Mouse (Mus musculus): ENCODE results near the gene Tnfaip6. TPM values are rescaled to one million over a fixed set of nuclear protein-coding genes. Genes with fewer than 3 reads are reported as not detected.

Tnfaip6 gene
- total RNA-seq, 2 experiments from 2014 or later: 0.55 to 0.76 TPM

- DNase-seq (ENCODE audit: low spot score in 2 of 2): no peak
These were observed 13.0 kb downstream of the Tnfaip6 start for GRCm38 (mm10) chr2:52050823-52051222.

GRCm38 (mm10) chr2:52052335-52052734 lies 14.5 kb downstream of the Tnfaip6 start:
- no peak for DNase-seq (ENCODE audit: low spot score in 2 of 2)

GRCm38 (mm10) chr2:52053502-52053901 lies 15.7 kb downstream of the Tnfaip6 start:
- DNase-seq (ENCODE audit: low spot score in 2 of 2): no peak

- no peak for DNase-seq (ENCODE audit: low spot score in 2 of 2)
These were observed 17.8 kb downstream of the Tnfaip6 start for GRCm38 (mm10) chr2:52055616-52056015.

- DNase-seq (ENCODE audit: low spot score in 2 of 2): no peak
These were observed 19.3 kb downstream of the Tnfaip6 start for GRCm38 (mm10) chr2:52057099-52057498.

DNA sequence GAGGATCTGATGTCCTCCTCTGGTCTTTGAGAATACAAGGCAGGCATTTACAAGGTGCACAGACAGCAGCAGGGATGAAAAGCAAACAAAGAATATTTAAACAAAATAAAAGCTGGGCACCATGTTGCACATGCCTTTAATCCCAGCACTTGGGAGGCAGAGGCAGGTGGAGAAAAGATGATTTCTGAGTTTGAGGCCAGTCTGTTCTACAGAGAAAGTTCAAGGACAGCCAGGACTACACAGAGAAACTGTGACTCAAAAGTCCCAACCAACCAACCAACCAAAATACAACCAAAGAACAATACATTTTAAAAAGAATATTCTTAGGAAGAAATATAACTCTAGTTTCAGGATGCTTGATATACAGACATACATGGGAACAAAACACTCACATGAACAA lies 19.9 kb downstream of the Tnfaip6 start:
- no peak for DNase-seq (ENCODE audit: low spot score in 2 of 2)

GRCm38 (mm10) chr2:52068641-52069040 lies 30.8 kb downstream of the Tnfaip6 start:
- no peak for DNase-seq (ENCODE audit: low spot score in 2 of 2)

- DNase-seq (ENCODE audit: low spot score in 2 of 2): no peak
These were observed 33.0 kb downstream of the Tnfaip6 start for GRCm38 (mm10) chr2:52070816-52071215.

DNA sequence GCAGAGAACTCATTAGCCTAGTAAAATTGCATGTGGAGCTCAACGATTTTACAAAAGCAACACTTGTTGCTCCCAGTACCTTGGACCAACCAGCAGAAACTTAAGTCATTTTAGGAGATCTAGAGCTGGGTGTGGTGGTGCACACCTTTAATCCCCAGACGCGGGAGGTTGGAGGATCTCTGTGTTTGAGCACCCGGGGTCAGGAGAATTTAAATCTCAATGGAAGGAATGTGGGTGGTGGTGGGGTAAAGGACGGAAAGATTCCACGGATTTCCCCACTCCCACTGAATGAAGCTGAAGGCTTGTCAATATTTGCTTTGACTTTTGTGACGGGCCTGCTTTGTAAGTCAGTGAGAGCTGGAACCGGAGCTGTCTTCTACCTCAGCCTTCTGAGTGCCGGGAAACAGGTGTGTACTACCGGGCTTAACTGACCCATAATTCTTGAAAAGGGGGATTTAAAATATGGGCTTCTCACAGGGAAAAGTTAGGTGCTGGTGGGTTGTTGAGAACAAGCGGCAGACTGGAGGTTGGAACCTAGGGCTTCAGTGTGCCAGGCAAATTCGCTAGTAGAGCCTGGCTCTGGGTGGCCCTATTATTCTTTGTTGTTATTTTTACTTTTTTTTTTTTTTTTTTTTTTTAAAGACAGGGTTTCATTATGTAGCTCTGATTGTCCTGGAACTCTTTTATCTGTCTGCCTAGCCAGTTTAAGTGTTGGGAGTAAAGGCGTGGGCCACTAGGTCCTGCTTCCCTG lies 33.6 kb downstream of the Tnfaip6 start:
- DNase-seq (ENCODE audit: low spot score in 2 of 2): no peak

DNA sequence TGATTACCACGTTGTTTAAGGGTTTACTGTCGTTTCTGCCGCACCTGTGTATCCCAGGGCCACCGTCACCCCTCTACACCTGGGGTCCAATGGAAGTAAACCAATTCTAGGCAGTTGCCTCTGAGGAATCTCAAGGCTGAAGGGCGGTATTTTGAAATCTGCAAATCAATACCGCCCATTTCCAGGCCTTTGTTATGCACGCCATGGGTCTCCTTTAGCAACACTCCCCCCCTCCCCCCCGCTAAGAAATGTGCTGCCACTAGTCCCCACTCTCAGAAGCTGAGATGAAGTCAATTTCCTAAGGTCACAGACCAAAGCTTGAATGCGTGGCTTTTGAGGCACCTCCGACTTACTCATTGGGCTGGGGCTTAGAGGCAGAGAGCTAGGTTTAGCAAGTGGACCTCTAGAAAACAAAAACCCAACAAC lies 34.3 kb downstream of the Tnfaip6 start:
- no peak for DNase-seq (ENCODE audit: low spot score in 2 of 2)

DNA sequence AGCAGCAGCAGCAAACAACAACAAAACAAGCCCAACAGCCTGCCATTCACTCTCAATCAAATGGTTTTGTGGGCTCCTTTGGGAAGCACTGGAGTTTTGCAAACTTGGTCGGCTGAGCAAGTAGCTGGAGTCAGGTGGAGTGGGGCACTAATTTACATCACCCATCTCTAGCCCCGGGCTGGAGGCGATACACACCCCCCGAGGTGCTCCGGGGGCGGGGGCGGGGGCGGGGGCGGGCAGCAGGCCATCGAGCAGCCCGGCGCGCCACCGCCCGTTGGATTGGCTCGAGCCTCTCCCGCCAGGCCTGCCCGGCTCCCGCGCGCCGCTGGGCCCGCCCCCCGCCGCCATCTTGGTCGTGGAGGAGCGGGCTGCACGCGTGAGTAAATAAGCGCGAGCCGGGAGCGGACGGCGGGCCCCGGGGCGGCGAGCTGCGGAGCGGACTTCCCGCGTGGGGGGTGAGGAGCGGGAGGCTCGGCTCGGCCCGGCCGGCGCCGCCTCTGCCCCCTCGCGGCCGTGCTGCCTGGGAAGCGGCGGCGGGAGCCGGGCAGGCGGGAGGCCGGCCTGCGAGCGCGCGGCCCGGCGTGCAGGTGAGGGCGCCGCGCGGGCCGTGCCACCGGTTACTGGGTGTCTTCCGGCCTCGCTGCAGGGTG lies 34.8 kb downstream of the Tnfaip6 start, which contains the start of gene Rif1:
Gene Rif1, plus strand, starts transcription at position 342 of the 650 bp plus-strand sequence.
- DNase-seq (ENCODE audit: low spot score in 2 of 2): peak; percentile 79 to 86

DNA sequence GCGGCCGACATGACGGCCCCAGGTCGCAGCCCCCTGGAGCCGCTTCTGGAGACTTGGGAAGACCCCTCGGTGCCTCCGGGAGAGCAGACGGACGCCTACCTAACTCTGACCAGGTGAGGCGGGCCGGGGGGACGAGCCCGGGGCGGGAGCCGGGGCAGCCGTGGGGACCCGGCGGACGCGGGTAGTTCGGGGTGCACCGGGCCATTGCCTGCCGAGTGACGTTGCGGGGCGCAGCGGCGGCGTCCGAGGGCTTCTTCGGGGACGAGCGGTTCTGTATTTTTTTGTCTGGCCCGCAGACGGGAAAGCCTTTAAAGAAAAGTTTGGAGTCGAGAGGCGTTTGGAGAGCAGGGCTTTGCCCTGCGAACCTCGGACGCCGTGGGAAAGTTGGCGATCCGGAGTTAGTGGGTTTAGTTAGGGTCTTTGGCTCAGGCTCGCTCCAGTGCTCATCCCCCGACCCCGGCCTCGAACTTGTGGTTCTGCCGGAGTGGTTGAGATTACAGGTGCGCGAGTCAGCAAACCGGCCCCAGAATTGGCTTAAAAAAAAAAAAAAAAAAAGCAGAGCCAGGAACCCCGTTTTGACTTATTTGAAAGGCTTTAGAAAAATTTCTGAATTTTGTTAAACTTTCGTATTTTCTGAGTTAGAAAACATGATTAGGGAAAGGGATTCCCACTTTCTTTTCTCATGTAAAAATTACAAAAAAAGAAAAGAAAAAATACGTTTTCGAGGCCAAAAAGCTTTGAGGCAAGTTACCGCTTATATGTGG lies 35.5 kb downstream of the Tnfaip6 start:
- peak in 1 of 2 experiments; percentile 38 for DNase-seq (ENCODE audit: low spot score in 2 of 2)

DNA sequence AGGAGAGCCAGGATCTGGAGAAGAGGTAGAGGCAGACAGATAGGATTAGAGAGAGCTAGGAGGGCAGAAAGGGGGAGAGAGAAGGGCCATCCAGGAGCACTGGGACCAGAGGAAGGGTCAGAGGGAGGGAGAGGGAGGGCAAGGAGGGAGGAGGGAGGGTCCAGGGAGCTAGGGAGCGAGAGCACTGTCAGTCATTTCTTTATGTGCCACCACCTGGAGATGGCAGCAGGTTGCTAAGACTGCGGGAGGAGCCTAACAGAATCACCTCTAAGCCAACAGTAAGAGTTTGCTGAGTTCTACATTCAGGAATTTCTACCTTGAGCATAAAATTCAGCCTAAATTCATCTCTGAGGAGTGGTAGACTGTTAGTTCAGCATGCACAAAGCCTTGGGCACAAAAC lies 40.9 kb downstream of the Tnfaip6 start:
- DNase-seq (ENCODE audit: low spot score in 2 of 2): no peak

- DNase-seq (ENCODE audit: low spot score in 2 of 2): no peak
These were observed 46.2 kb downstream of the Tnfaip6 start for GRCm38 (mm10) chr2:52084013-52084412.

- DNase-seq (ENCODE audit: low spot score in 2 of 2): no peak
These were observed 46.8 kb downstream of the Tnfaip6 start for GRCm38 (mm10) chr2:52084571-52084970.

Other genes with a start within 250 kb of the Tnfaip6 start
- 10 to 100 TPM; 20.9 to 21.3 TPM for gene Rbm43, start 102.8 kb upstream of the Tnfaip6 start, total RNA-seq (2021)
- gene Nmi, start 64.5 kb upstream of the Tnfaip6 start, total RNA-seq (2021): 1 to 10 TPM; 3.0 to 4.4 TPM
- gene Rif1, start 34.8 kb downstream of the Tnfaip6 start, total RNA-seq (2021): 10 to 100 TPM; 26.2 to 27.1 TPM

Measured in layer of hippocampus, postnatal 10 days (tissue).